Mouse (Mus musculus) E14TG2a.4 (cell line): Measurements from ENCODE around the gene Ivns1abp.

Source experiments
- H3K27me3 ChIP-seq: 2 replicates; pipeline ENCODE4 v1.6.1; 2014; ENCODE audit warnings: low read length, control low read depth; ENCODE audit not compliant: insufficient read depth
- H3K36me3 ChIP-seq: 2 replicates; pipeline ENCODE4 v1.6.1; 2014; ENCODE audit warnings: low read length, control low read depth; ENCODE audit not compliant: insufficient read depth
- H3K4me1 ChIP-seq: replicated peaks from 2 replicates; pipeline ENCODE4 v1.6.1; 2014; ENCODE audit warnings: low read depth, low read length, control low read depth
- H3K4me3 ChIP-seq: replicated peaks from 2 replicates; pipeline ENCODE4 v1.5.1; 2014; ENCODE audit warnings: mild to moderate bottlenecking, low read length
- H3K9me3 ChIP-seq: 2 replicates; pipeline ENCODE4 v1.6.1; 2014; ENCODE audit warnings: low read length, control low read depth
- CTCF ChIP-seq: conservative IDR thresholded peaks from 2 replicates; pipeline ENCODE4 v1.5.1; 2014; ENCODE audit warnings: low read length
- NANOG ChIP-seq: IDR thresholded peaks from 2 replicates; pipeline ENCODE4 v1.6.1; 2014; ENCODE audit warnings: borderline replicate concordance, low read length, mixed read lengths
- POU5F1 ChIP-seq: IDR thresholded peaks from 2 replicates; pipeline ENCODE4 v1.6.1; 2014; ENCODE audit warnings: low read length, borderline replicate concordance

Gene Ivns1abp

GRCm38 (mm10) chr1:151307059-151307458, 37.2 kb upstream of the Ivns1abp start:
- Histone ChIP-seq H3K27me3 (no peaks in the 10 kb centered on the region), H3K4me1 (peaks cover 53% of the 10 kb centered on the region), H3K36me3 (no peaks in the 10 kb centered on the region), H3K9me3 (no peaks in the 10 kb centered on the region), H3K4me3 (no peak overlapping the region)
- no peak for TF ChIP-seq CTCF

GRCm38 (mm10) chr1:151307821-151308220, 36.5 kb upstream of the Ivns1abp start:
- Histone ChIP-seq H3K9me3 (no peaks in the 10 kb centered on the region), H3K36me3 (no peaks in the 10 kb centered on the region), H3K27me3 (no peaks in the 10 kb centered on the region), H3K4me3 (no peak overlapping the region), H3K4me1 (peaks cover 53% of the 10 kb centered on the region)
- no peak for TF ChIP-seq CTCF
- TF ChIP-seq POU5F1: no peak
- TF ChIP-seq NANOG: no peak

- H3K36me3 ChIP-seq: no peaks in the 10 kb centered on the region
- H3K4me1 ChIP-seq: peaks cover 51% of the 10 kb centered on the region
- no peaks in the 10 kb centered on the region for H3K9me3 ChIP-seq
- H3K27me3 ChIP-seq: no peaks in the 10 kb centered on the region
- TF ChIP-seq CTCF (no peak), POU5F1 (no peak), NANOG (no peak)
- no peak overlapping the region for H3K4me3 ChIP-seq
Observed at GRCm38 (mm10) chr1:151308508-151308907, 35.8 kb upstream of the Ivns1abp start.

- Histone ChIP-seq H3K27me3 (no peaks in the 10 kb centered on the region), H3K9me3 (no peaks in the 10 kb centered on the region), H3K4me3 (no peak overlapping the region), H3K4me1 (peaks cover 35% of the 10 kb centered on the region), H3K36me3 (no peaks in the 10 kb centered on the region)
- TF ChIP-seq POU5F1: no peak
- TF ChIP-seq NANOG: no peak
- TF ChIP-seq CTCF: no peak
Observed at GRCm38 (mm10) chr1:151310511-151310910, 33.8 kb upstream of the Ivns1abp start.

DNA sequence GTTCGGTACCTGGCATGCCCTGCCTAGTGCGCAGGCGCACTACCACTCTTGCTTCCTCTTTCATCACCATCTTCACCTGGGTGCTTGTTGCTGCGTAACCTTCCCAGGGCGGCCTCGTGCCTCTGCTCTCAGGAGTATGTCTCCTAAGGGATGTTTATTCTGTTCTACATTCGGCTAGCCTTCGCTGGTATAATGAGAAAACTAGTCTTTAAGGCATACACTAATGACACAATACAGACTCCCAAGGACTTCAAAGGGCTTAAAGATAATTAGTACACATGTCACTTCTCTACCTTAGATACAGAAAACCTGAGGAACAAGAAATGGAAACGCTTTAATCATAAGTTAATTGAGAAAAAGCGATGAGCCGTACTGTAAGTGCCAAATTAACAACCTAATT, 32.9 kb upstream of the Ivns1abp start:
- H3K36me3 ChIP-seq: no peaks in the 10 kb centered on the region
- no peak for TF ChIP-seq POU5F1
- no peak for TF ChIP-seq NANOG
- no peak for TF ChIP-seq CTCF
- peaks cover 30% of the 10 kb centered on the region for H3K4me1 ChIP-seq
- H3K27me3 ChIP-seq: no peaks in the 10 kb centered on the region
- H3K9me3 ChIP-seq: no peaks in the 10 kb centered on the region
- H3K4me3 ChIP-seq: no peak overlapping the region

GRCm38 (mm10) chr1:151319267-151319666, 25.0 kb upstream of the Ivns1abp start:
- H3K9me3 ChIP-seq: no peaks in the 10 kb centered on the region
- H3K36me3 ChIP-seq: no peaks in the 10 kb centered on the region
- no peaks in the 10 kb centered on the region for H3K4me1 ChIP-seq
- TF ChIP-seq POU5F1: no peak
- no peak for TF ChIP-seq CTCF
- no peak for TF ChIP-seq NANOG
- no peak overlapping the region for H3K4me3 ChIP-seq
- no peaks in the 10 kb centered on the region for H3K27me3 ChIP-seq

GRCm38 (mm10) chr1:151320408-151320807, 23.9 kb upstream of the Ivns1abp start:
- no peak overlapping the region for H3K4me3 ChIP-seq
- no peaks in the 10 kb centered on the region for H3K9me3 ChIP-seq
- no peak for TF ChIP-seq CTCF
- no peak for TF ChIP-seq NANOG
- no peak for TF ChIP-seq POU5F1
- H3K4me1 ChIP-seq: no peaks in the 10 kb centered on the region
- H3K27me3 ChIP-seq: no peaks in the 10 kb centered on the region
- H3K36me3 ChIP-seq: no peaks in the 10 kb centered on the region

GRCm38 (mm10) chr1:151325328-151325727, 18.9 kb upstream of the Ivns1abp start:
- H3K4me3 ChIP-seq: no peak overlapping the region
- H3K27me3 ChIP-seq: no peaks in the 10 kb centered on the region
- peaks cover 10% of the 10 kb centered on the region for H3K4me1 ChIP-seq
- no peaks in the 10 kb centered on the region for H3K36me3 ChIP-seq
- no peak for TF ChIP-seq NANOG
- TF ChIP-seq POU5F1: no peak
- no peak for TF ChIP-seq CTCF
- H3K9me3 ChIP-seq: no peaks in the 10 kb centered on the region

GRCm38 (mm10) chr1:151328341-151329097, 15.8 kb upstream of the Ivns1abp start:
- no peak for TF ChIP-seq CTCF
- TF ChIP-seq POU5F1: no peak
- TF ChIP-seq NANOG: no peak
- Histone ChIP-seq H3K4me1 (peaks cover 10% of the 10 kb centered on the region), H3K4me3 (no peak overlapping the region), H3K27me3 (no peaks in the 10 kb centered on the region), H3K9me3 (no peaks in the 10 kb centered on the region), H3K36me3 (no peaks in the 10 kb centered on the region)
